Mouse (Mus musculus) heart, embryonic 10.5 days (tissue): Measurements from ENCODE around the gene Upk1b. TPM values are rescaled to one million over a fixed set of nuclear protein-coding genes. Genes with fewer than 3 reads are reported as not detected.
A peak's percentile ranks its signal among the peaks of the same experiment; 100 is the strongest.
"Not testable (repeated sequence)": the region's sequence is repeated elsewhere in the genome, so short reads cannot be mapped to it uniquely, and the experiment has no call there.

Source experiments
- DNase-seq: peaks from one replicate; pipeline ENCODE4 v3.0.0-alpha.2; 2017; ENCODE audit warnings: low spot score
- H3K27ac ChIP-seq: fragments of 300-500 bp; sonication (generic); 2 replicates; pipeline ENCODE4 v1.5.1; 2016; ENCODE audit warnings: mild to moderate bottlenecking
- H3K27me3 ChIP-seq: fragments of 300-500 bp; sonication (generic); 2 replicates; pipeline ENCODE4 v1.6.1; 2016; ENCODE audit warnings: mild to moderate bottlenecking; ENCODE audit not compliant: poor library complexity, insufficient read depth, severe bottlenecking
- H3K36me3 ChIP-seq: fragments of 300-500 bp; sonication (generic); 2 replicates; pipeline ENCODE4 v1.6.1; 2016; ENCODE audit warnings: mild to moderate bottlenecking, moderate library complexity
- H3K4me1 ChIP-seq: fragments of 300-500 bp; sonication (generic); 2 replicates; pipeline ENCODE4 v1.6.1; 2016; ENCODE audit warnings: mild to moderate bottlenecking
- H3K4me3 ChIP-seq: fragments of 300-500 bp; sonication (generic); 2 replicates; pipeline ENCODE4 v1.5.1; 2016; ENCODE audit warnings: mild to moderate bottlenecking, moderate library complexity
- H3K9me3 ChIP-seq: fragments of 300-500 bp; sonication (generic); 2 replicates; pipeline ENCODE4 v1.6.1; 2016; ENCODE audit warnings: mild to moderate bottlenecking, moderate library complexity
- WGBS: fragments of 180-500 bp; shearing (Covaris S2); methylation state at CpG from one replicate; pipeline ENCODE4 v1.1.7; 2016; 5-methylcytosine and 5-hydroxymethylcytosine counted together
- polyA plus RNA-seq: library from polyadenylated mRNA; unstranded; fragments of >200 nt; fragmentation: Nextera tagmentation; extraction: Ambion mirVana; gene quantifications from 2 replicates; pipeline ENCODE4 v1.2.1, GENCODE M21; 2016

Upk1b gene
- 40.6 and 43.0 TPM in 2 replicates for polyA plus RNA-seq

GRCm38 (mm10) chr16:38800091-38800490 lies at the start of gene Upk1b:
Gene Upk1b, minus strand, starts transcription at chr16:38800328.
- Histone ChIP-seq H3K4me1 (peaks cover 20% of the 10 kb centered on the region), H3K27me3 (peaks cover 3% of the 10 kb centered on the region; the same call in 1 of the 2 replicates), H3K36me3 (no peaks in the 10 kb centered on the region), H3K9me3 (no peaks in the 10 kb centered on the region), H3K4me3 (peak within 1 kb of the TSS; percentile 34; the same call in 1 of the 2 replicates), H3K27ac (no peak within 1 kb of the TSS)
- peak; percentile 87 for DNase-seq
- WGBS = 26% methylated on average over 10 of the region's 10 CpGs

GRCm38 (mm10) chr16:38828649-38829048 lies 28.5 kb upstream of the Upk1b start, which contains the start of gene 4930435E12Rik:
Gene 4930435E12Rik, minus strand, starts transcription at chr16:38828749.
- 76% methylated on average over 3 of the region's 3 CpGs for WGBS
- H3K27ac ChIP-seq = no peak within 1 kb of the TSS
- no peak within 1 kb of the TSS for H3K4me3 ChIP-seq
- H3K27me3 ChIP-seq = no peaks in the 10 kb centered on the region
- H3K4me1 ChIP-seq = no peaks in the 10 kb centered on the region
- H3K9me3 ChIP-seq = no peaks in the 10 kb centered on the region
- H3K36me3 ChIP-seq = no peaks in the 10 kb centered on the region
- DNase-seq = no peak

DNA sequence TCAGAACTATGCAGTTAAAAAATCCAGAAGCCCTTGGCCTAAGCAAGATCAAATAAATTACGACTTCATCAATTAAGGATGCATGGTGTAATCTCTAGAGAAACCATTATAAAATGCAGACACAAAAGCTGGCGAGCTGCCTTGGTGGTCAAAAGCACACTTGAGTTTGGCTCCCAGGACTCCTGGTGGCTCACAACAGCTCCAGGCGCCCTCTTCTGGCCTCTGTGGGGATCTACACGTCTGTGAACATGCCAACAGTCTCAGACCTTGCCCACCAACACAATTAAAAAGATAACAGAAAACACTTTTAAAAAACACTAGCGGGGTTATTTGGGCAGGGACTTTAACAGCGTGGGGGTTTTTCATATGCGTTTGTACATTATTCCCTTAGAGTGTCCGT lies 12.4 kb upstream of the Upk1b start:
- Histone ChIP-seq H3K27ac (no peak overlapping the region), H3K27me3 (no peaks in the 10 kb centered on the region), H3K4me3 (no peak overlapping the region), H3K36me3 (no peaks in the 10 kb centered on the region), H3K4me1 (peaks cover 27% of the 10 kb centered on the region), H3K9me3 (no peaks in the 10 kb centered on the region)
- DNase-seq = peak; percentile 80
- 21% methylated on average over 8 of the region's 8 CpGs for WGBS

- no peaks in the 10 kb centered on the region for H3K27me3 ChIP-seq
- H3K4me1 ChIP-seq = peaks cover 6% of the 10 kb centered on the region
- 53% methylated on average over 5 of the region's 5 CpGs for WGBS
- H3K27ac ChIP-seq = 0 out of 2 replicates have a peak overlapping the region, but pooled peaks have one; percentile 3
- no peak overlapping the region for H3K4me3 ChIP-seq
- DNase-seq = no peak
- no peaks in the 10 kb centered on the region for H3K36me3 ChIP-seq
- no peaks in the 10 kb centered on the region for H3K9me3 ChIP-seq
These were observed 10.1 kb upstream of the Upk1b start for GRCm38 (mm10) chr16:38810196-38810595.

- not testable (repeated sequence) for H3K27ac ChIP-seq, H3K4me1 ChIP-seq, DNase-seq, H3K27me3 ChIP-seq, H3K36me3 ChIP-seq, H3K9me3 ChIP-seq, H3K4me3 ChIP-seq
- 85% methylated on average over 5 of the region's 5 CpGs for WGBS
These were observed 7.7 kb upstream of the Upk1b start for GRCm38 (mm10) chr16:38807796-38808195.

DNA sequence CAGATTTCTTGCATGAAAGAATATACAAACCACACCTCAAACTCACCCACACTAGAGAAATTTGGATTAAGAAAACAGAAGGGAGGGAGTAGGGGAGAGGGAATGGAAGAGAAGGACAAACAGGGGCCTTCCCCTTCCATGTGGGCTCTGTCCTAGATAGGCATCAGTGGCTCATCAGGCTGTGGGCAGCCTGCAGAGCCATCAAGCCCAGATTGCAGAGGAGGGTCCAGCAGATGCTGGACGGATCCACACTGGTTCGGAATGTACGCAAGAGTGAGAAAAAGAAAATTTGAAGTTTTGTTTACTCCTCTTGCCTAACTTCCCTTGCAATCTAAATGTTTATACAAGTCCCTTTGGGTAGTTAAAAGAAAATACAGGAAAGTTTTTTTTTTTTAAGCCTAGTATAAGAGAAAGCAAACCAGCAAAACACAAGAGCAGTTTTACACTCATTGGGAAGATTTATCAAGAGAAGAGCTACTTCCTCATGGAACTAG lies 1.1 kb downstream of the Upk1b start:
- Histone ChIP-seq H3K4me3 (no peak overlapping the region; the same call in 1 of the 2 replicates), H3K9me3 (no peaks in the 10 kb centered on the region), H3K27me3 (peaks cover 3% of the 10 kb centered on the region; the same call in 1 of the 2 replicates), H3K27ac (no peak overlapping the region), H3K36me3 (no peaks in the 10 kb centered on the region), H3K4me1 (peaks cover 20% of the 10 kb centered on the region)
- DNase-seq = no peak
- 52% methylated on average over 3 of the region's 3 CpGs for WGBS

DNA sequence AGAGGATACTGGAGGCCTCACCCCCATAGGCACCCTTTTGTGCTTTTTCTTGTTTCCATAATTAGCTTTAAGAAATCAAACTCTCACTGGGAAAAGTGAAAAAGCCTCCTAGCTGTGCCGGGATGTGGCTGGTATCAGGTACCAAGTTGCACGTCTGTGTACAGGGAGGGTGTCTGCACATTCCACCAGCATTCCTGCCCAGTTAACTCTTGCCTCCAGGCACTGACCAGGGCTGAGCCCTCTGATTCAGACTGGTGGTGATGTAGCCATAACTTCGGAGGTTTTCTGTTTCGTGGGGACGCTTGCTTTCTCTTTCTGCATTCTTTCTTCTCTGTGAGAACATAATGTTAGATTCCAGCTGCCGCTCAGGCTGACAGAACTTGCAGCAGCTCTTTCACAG lies 7.0 kb downstream of the Upk1b start:
- no peaks in the 10 kb centered on the region for H3K36me3 ChIP-seq
- H3K27me3 ChIP-seq = no peaks in the 10 kb centered on the region
- peaks cover 17% of the 10 kb centered on the region for H3K4me1 ChIP-seq
- H3K4me3 ChIP-seq = 0 out of 2 replicates have a peak overlapping the region, but pooled peaks have one; percentile 1
- no peak for DNase-seq
- no peaks in the 10 kb centered on the region for H3K9me3 ChIP-seq
- peak overlapping the region; percentile 76 for H3K27ac ChIP-seq
- 41% methylated on average over 6 of the region's 6 CpGs for WGBS

GRCm38 (mm10) chr16:38789966-38790365 lies 10.2 kb downstream of the Upk1b start:
- H3K27ac ChIP-seq = no peak overlapping the region
- H3K36me3 ChIP-seq = no peaks in the 10 kb centered on the region
- no peak for DNase-seq
- no peaks in the 10 kb centered on the region for H3K27me3 ChIP-seq
- no peak overlapping the region for H3K4me3 ChIP-seq
- WGBS = 79% methylated on average over 3 of the region's 3 CpGs
- H3K9me3 ChIP-seq = no peaks in the 10 kb centered on the region
- H3K4me1 ChIP-seq = peaks cover 25% of the 10 kb centered on the region

DNA sequence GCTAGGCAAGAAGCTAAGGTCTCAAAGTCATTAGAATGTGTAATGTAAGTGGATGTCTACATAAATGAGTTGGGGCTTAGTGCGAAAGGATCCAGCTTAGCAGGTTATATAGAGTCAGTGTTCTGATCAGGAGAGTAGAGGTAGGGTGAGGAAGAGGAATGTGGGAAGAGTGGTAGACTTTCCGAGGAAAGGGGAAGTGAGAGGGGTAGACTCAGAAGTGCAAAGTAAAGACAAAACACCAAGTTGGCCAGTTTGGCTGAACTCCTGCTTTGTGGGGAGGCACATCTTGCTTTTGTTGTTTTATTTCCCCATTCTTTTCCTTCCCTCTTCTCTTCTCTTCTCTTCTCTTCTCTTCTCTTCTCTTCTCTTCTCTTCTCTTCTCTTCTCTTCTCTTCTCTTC lies 11.1 kb downstream of the Upk1b start:
- WGBS = 78% methylated on average over 2 of the region's 2 CpGs
- DNase-seq = no peak
- no peaks in the 10 kb centered on the region for H3K36me3 ChIP-seq
- H3K27me3 ChIP-seq = no peaks in the 10 kb centered on the region
- H3K27ac ChIP-seq = no peak overlapping the region
- no peaks in the 10 kb centered on the region for H3K9me3 ChIP-seq
- peaks cover 25% of the 10 kb centered on the region for H3K4me1 ChIP-seq
- H3K4me3 ChIP-seq = no peak overlapping the region

DNA sequence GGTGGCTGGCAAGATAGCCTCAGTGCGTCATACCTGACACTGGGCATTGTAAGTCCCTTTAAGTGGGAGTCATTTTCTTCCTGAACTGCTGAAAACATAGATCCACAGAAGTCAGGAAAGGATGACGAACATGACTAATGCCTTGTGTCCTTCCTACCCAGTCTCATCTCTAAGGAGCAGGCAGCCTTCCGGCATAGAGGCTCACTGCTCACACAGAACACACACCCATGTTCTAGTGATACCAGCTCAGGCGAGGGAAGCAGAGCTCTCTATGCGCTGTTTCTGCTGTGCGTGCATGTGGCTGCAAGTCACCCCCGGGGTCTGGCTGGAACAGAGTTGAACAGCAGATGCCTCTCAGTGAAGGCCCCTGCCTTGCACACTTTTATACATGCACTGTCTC lies 14.8 kb downstream of the Upk1b start:
- no peak for DNase-seq
- H3K27ac ChIP-seq = no peak overlapping the region
- H3K27me3 ChIP-seq = no peaks in the 10 kb centered on the region
- H3K4me3 ChIP-seq = no peak overlapping the region
- H3K36me3 ChIP-seq = no peaks in the 10 kb centered on the region
- H3K9me3 ChIP-seq = no peaks in the 10 kb centered on the region
- H3K4me1 ChIP-seq = peaks cover 12% of the 10 kb centered on the region; the same call in 1 of the 2 replicates
- WGBS = 60% methylated on average over 7 of the region's 7 CpGs

- no peaks in the 10 kb centered on the region for H3K9me3 ChIP-seq
These were observed 17.5 kb downstream of the Upk1b start for GRCm38 (mm10) chr16:38782524-38783067.

GRCm38 (mm10) chr16:38781946-38782345 lies 18.2 kb downstream of the Upk1b start:
- Histone ChIP-seq H3K36me3 (no peaks in the 10 kb centered on the region), H3K9me3 (no peaks in the 10 kb centered on the region), H3K4me3 (no peak overlapping the region), H3K4me1 (peaks cover 12% of the 10 kb centered on the region; the same call in 1 of the 2 replicates), H3K27ac (no peak overlapping the region), H3K27me3 (no peaks in the 10 kb centered on the region)
- WGBS = 73% methylated on average over 2 of the region's 2 CpGs
- no peak for DNase-seq

More at GRCm38 (mm10) chr16:38782524-38783067, 17.5 kb downstream of the Upk1b start:
- H3K27ac ChIP-seq = no peak overlapping the region
- H3K36me3 ChIP-seq = no peaks in the 10 kb centered on the region
- no peaks in the 10 kb centered on the region for H3K27me3 ChIP-seq
- DNase-seq = no peak
- H3K4me1 ChIP-seq = peaks cover 12% of the 10 kb centered on the region; the same call in 1 of the 2 replicates
- 39% methylated on average over 2 of the region's 2 CpGs for WGBS
- H3K4me3 ChIP-seq = no peak overlapping the region

DNA sequence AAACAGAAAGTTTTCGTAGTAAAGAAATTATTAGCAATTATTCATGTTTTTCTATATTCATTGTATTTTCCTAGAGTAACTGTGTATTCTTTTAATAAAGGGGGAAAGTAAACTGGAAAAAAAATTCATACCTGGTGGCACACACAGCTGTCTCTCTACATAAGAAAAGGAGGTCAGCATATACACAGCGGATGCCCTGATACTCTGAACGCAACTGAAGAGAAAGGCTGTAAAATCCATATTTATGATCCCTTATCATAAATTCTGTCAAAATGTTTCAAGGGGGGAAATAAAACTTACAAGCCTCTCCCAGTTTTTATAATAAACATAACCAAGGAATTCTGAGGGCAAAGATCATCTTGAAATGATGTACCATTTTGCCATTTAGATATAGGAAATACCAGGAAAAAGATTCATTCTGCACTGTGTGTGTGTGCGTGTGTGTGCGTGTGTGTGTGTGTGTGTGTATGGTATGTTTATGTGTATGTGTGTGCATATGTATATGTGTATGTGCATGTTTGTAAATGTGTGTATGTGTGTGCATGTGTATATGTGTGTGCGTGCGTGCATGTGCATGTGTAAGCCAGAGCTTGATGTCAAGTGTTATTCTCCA lies 19.1 kb downstream of the Upk1b start:
- Histone ChIP-seq H3K9me3 (no peaks in the 10 kb centered on the region), H3K4me1 (peaks cover 11% of the 10 kb centered on the region; the same call in 1 of the 2 replicates), H3K4me3 (no peak overlapping the region), H3K27me3 (no peaks in the 10 kb centered on the region), H3K36me3 (no peaks in the 10 kb centered on the region), H3K27ac (no peak overlapping the region)
- WGBS = 94% methylated on average over 7 of the region's 7 CpGs
- no peak for DNase-seq
